Mouse (Mus musculus) liver, adult (tissue): ENCODE measurements around the gene H2-T3.

Source experiments
- GATA4 ChIP-seq: IDR thresholded peaks from 2 replicates; pipeline ENCODE4 v1.6.1; 2014; ENCODE audit warnings: mild to moderate bottlenecking, low read length; ENCODE audit not compliant: insufficient replicate concordance

Gene H2-T3

DNA sequence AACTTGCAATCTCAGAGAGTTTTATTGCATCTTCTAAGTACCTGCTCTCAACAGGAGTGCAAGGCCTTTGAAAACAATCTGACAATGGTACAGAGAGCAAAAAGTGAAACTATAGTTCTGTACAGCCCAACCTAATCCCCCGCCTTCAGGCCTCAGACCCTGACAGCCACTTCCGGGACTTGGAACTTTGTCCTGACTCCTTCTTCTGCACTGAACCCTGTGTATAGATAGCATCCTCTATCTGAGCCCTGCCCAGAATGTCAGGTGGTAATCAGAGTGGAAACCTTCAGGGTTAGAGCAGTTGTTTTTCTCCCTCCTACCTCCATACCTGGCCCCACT, at the start of gene H2-T3:
Gene H2-T3, minus strand, starts transcription at position 119 of the 339 bp plus-strand sequence.
- no peak for TF ChIP-seq GATA4

- TF ChIP-seq GATA4 = no peak
These were observed 47.3 kb upstream of the H2-T3 start for GRCm38 (mm10) chr17:36237321-36237921.

DNA sequence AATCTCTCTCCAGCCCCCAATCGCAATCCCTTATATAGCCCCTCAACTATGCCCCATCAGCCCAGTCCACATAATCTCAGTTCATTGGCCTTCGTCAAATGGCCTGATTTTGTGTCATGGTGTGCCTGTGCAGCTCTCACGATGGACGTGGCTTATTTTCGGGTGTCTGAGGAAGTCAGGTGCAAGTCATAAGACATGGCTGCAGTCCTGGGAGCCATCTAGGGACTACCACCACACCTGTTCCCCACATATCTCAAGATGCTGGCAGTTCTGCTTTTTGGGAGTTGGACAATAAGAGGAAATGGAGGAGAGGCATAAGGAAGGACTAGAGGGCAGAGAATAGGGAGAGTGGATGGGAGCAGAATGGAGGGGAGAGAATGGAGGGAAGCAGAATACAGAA, 43.5 kb upstream of the H2-T3 start:
- no peak for TF ChIP-seq GATA4

DNA sequence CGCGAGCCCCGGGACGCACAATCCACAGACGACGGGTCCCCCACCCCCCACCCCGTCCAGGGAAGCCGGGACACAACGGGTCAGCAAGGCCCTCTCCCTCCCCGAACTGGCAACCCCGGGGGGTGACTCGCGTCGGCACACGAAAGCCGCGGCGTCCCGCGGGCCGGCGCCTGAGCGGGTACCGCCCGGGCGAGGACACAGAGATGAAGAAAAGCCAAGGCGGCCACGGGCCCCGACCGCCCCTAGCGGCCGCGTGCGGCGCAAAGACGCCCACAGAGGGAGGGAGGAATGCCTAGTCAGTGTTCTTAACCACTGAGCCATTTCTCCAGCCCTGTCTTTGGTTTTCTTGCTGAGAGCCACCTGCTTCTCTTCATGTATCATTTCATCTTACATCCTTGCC, 41.2 kb upstream of the H2-T3 start:
- no peak for TF ChIP-seq GATA4

DNA sequence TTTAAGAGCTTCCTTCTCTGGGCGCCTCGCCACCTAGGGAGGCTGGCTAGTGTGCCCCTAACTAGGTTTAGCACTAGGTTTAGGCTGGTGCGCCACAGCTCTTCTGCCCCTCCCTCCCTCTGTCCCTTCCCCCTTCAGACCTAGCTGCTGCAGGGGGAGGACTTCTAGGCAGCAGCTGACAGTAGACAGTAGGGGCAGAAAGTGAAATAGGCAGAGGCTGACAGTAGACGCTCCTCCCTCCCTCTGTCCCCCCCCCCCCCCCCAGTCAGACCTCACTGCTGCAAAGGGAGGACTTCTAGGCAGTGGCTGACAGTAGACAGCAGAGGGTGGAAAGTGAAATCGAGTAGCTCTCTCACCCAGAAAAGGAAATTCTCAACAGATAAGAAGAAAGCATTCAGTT, 39.0 kb upstream of the H2-T3 start:
- TF ChIP-seq GATA4 = no peak

- TF ChIP-seq GATA4 = no peak
These were observed 36.8 kb upstream of the H2-T3 start for GRCm38 (mm10) chr17:36226921-36227320.

DNA sequence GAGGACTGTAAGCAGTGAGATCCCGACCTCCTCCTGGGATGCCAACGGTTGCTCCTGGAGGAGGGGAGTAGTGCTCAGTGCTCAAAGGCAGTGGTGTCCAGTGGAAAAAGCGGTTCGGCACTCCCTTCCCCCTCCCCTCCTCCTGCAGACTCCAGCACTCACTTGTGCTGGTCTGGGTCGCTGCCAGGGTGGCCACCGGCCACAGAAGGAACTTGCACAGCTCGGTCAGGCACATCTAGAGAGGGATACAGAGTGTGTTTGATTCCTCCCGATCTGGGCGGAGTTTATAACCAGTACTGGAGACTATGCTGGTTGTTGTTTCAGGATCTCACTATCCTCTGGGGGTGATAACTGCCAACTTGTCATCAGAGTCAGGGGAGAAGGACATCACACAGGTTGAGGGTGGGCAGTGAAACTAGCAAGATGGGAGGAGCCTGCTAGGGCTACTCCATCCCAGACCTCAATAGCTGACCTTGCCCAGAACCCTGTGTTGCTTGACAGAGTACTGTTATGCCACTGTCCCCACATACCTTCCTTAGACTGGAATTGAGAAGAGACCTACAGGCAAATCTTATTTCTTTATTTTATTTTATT, 35.2 kb upstream of the H2-T3 start:
- no peak for TF ChIP-seq GATA4

DNA sequence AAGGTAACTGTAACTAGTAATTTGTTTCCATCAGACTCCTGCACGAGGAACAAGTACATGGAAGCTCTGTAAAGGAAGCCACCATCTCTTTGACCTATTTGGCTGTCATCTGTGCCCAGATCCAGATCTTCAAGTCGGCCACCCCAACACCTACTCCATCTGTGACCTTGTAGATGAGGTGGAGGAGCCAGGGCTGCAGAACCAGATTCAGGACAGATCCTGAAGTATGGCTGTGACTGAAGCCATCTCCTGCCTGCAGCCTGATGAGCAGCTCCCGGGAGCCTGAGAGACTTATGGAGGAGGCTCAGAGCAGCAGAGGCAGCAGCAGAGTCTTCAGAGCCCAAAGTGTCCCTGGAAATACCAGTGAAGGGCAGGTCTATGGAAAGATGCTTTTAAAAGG, 34.4 kb upstream of the H2-T3 start:
- no peak for TF ChIP-seq GATA4

GRCm38 (mm10) chr17:36218594-36219155, 28.6 kb upstream of the H2-T3 start:
- TF ChIP-seq GATA4 = no peak

DNA sequence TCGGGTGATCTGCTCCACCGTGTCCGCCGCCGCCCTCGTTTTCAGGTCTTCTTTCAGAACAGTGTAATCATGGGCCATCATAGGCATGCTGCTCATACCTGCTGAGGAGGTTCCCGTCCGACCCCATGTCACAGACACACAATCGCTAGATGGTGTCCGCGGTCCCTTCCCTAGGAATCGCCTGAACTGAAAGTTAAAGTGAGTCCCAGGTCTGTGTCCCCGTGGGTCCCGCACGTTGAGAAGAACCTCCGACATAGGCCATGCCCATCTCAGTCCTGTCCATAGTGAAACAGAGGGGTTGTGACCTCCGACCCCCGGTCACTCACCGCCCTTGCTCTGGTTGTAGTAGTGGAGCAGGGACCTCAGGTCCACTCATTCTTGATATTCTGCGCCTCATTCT, 25.5 kb upstream of the H2-T3 start:
- no peak for TF ChIP-seq GATA4

GRCm38 (mm10) chr17:36206846-36207245, 16.8 kb upstream of the H2-T3 start:
- TF ChIP-seq GATA4 = no peak

- no peak for TF ChIP-seq GATA4
These were observed 15.8 kb upstream of the H2-T3 start for GRCm38 (mm10) chr17:36205862-36206261.

GRCm38 (mm10) chr17:36205456-36205855, 15.4 kb upstream of the H2-T3 start:
- TF ChIP-seq GATA4 = no peak

DNA sequence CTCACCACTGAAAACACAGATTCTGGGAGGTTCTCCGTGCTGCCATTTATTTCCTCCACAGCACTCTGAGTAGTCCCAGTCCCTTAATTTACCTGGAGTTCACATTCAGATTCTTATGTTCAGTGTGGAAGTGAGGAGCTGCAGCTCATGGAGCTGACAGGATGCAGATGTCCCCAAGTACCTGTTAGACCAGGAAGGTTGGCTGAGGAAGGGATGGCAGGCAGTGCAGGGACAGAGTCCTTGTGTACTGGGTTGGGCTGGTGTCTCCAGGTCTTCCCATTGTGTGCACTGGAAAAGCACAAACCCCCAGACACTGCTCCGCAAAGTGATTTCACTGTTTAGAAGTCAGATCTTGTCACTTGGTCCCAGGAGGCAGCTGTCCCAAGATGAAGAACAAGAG, 11.8 kb upstream of the H2-T3 start:
- TF ChIP-seq GATA4 = no peak

DNA sequence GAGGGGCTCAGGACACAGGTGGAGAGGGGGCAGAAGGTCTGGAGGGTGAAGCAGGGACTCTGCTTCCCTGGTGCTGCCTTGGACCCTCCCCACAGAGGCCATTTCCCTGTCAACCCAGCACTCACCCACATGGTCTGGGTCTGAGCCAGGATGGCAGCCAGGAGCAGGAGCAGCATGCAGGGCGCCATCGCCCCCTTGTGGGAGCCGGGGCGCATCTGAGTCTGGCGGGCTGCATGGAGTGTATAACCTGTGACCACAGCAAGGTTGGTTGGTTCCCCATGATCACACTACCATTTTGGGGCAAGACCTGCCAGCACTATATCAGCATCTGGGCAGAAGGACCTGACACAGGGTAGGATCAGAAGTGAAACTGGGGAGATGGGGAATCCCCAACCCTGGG, 8.2 kb upstream of the H2-T3 start:
- TF ChIP-seq GATA4 = no peak

- no peak for TF ChIP-seq GATA4
These were observed 4.4 kb upstream of the H2-T3 start for GRCm38 (mm10) chr17:36194471-36194870.

DNA sequence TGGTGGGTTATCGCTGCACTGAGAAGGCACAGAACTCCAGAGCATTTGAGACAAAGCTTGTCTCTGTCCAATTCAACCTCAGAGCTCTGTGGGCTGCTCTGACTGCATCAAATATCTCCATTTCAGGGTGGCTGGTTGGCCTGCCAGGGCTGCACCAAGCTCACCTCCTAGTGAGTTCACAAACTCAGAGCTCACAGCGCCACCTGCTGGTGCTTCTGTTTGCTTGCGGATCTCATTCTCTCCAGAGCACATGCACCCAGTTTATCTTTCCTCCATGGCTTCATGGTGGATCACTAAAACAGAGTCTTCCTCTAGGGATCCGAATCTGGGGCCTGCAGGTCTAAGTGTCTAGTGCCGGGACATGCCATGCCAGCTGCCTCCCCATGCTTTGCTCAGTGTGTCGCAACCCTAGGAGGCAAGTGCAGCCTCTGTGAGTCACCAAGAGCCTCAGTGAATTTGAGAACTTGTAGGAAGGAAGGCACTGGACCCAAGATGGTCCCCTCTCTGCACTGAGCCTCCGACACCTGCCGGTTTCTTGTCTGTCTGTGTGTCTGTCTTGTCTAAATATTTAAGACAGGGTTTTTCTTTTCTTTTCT, 3.6 kb upstream of the H2-T3 start:
- TF ChIP-seq GATA4 = no peak

DNA sequence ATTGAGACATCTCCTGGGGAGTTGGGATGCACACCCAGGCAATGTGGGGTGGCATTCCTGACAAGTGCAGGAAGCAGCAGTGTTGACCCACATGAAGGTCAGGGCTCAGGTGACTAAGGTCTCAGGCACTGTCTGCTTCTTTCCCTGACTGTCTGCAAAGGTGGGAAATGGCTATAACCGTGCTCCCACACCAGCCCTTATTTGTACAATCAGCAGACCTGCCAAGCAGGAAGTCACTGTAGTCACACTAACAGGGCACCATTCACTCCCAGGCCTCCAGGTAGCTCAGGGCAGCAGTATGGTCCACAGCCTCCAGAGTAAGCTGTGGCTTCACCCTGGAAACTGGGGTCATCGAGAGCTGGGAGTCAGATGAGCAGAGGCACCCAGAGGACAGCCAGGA, 2.3 kb upstream of the H2-T3 start:
- TF ChIP-seq GATA4 = no peak
